Mouse (Mus musculus): ENCODE data around the gene Cpsf2.

GRCm38 (mm10) chr12:101937572-101937971, 38.2 kb upstream of the Cpsf2 start:
- TF ChIP-seq CTCF (IDR thresholded peaks at IDR 0.05; ENCODE audit: borderline replicate concordance, insufficient read depth, low read length) = no peak
- TF ChIP-seq POLR2A (IDR thresholded peaks at IDR 0.05; ENCODE audit: low read depth, low read length) = no peak
